Mouse (Mus musculus) liver, embryonic 11.5 days (tissue): ENCODE data around the gene Rab3d. TPM values are rescaled to one million over a fixed set of nuclear protein-coding genes. Genes with fewer than 3 reads are reported as not detected.

Experiments used
- ATAC-seq: fragments of 200-750 bp; cut with Nextera tagmentation; replicated peaks from 2 replicates; pipeline ENCODE4 v1.8.0; 2017; ENCODE audit warnings: moderate number of reproducible peaks, mild to moderate bottlenecking, moderate TSS enrichment, moderate library complexity; ENCODE audit not compliant: low FRiP score
- DNase-seq: peaks from one replicate; pipeline ENCODE4 v3.0.0-alpha.2; 2017; ENCODE audit warnings: low spot score
- H3K27ac ChIP-seq: fragments of 300-500 bp; sonication (generic); 2 replicates; pipeline ENCODE4 v1.5.1; 2014; ENCODE audit warnings: mild to moderate bottlenecking, low read depth, low read length, control low read depth
- H3K27me3 ChIP-seq: fragments of 300-500 bp; sonication (generic); replicated peaks from 2 replicates; pipeline ENCODE4 v1.6.1; 2014; ENCODE audit warnings: low read length, mixed read lengths; ENCODE audit not compliant: control insufficient read depth, insufficient read depth
- H3K36me3 ChIP-seq: fragments of 300-500 bp; sonication (generic); 2 replicates; pipeline ENCODE4 v1.6.1; 2014; ENCODE audit warnings: mild to moderate bottlenecking, low read length, moderate library complexity, mixed read lengths; ENCODE audit not compliant: control insufficient read depth, insufficient read depth
- H3K4me1 ChIP-seq: fragments of 300-500 bp; sonication (generic); replicated peaks from 2 replicates; pipeline ENCODE4 v1.6.1; 2014; ENCODE audit warnings: low read length, mixed read lengths; ENCODE audit not compliant: control insufficient read depth, insufficient read depth
- H3K4me2 ChIP-seq: fragments of 300-500 bp; sonication (generic); 2 replicates; pipeline ENCODE4 v1.6.1; 2014; ENCODE audit warnings: mild to moderate bottlenecking, control low read depth, moderate library complexity
- H3K4me3 ChIP-seq: fragments of 300-500 bp; sonication (generic); 2 replicates; pipeline ENCODE4 v1.5.1; 2014; ENCODE audit warnings: low read depth, low read length, control low read depth
- H3K9ac ChIP-seq: fragments of 300-500 bp; sonication (generic); 2 replicates; pipeline ENCODE4 v1.6.1; 2014; ENCODE audit warnings: low read depth, low read length, control low read depth
- H3K9me3 ChIP-seq: fragments of 300-500 bp; sonication (generic); 2 replicates; pipeline ENCODE4 v1.6.1; 2016; ENCODE audit warnings: low read length, inconsistent platforms, mixed read lengths; ENCODE audit not compliant: control insufficient read depth
- WGBS: fragments of 180-500 bp; shearing (Covaris S2); extraction: QIAGEN DNeasy Blood & Tissue Kit; methylation state at CpG from one replicate; pipeline ENCODE4 v1.1.7; 2014; 5-methylcytosine and 5-hydroxymethylcytosine counted together
- polyA plus RNA-seq: library from polyadenylated mRNA; unstranded; fragments of >200 nt; fragmentation: Nextera tagmentation; extraction: Ambion mirVana; gene quantifications from 2 replicates; pipeline ENCODE4 v1.2.1, GENCODE M21; 2014

The Rab3d gene
- 5.7 and 7.3 TPM in 2 replicates for polyA plus RNA-seq

DNA sequence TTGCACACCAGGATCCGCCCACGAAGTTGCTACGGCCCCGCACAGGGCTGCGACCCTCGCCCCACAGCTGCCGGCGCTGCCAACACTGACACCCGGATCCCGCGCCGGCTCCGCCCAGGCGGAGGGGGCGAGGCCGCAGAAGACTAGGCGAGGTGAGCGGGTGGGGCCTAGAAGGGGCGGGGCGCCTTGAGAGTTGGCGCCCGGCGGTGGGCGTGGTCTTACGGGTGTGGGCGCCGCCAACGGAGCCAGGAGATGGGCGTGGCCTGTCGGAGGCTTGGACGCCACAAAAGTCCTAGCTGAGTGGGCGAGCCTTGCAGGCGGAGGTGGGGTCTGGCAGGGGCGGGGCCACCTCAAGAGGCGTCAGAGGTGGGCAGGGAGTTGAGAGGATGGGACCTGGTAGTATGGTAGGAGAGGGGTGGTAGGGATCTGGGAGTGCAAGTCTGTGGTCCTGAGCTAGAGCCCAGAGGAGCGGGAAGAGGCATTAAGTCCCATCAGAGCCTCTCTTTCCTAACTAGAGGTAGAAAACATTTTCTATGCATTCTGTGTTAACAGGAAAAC is at the start of gene Rab3d:
TSS of gene Rab3d (minus strand) at position 158 of the 558 bp plus-strand sequence.
- peak within 1 kb of the TSS; percentile 72 for H3K4me3 ChIP-seq
- DNase-seq (peak; percentile 96), ATAC-seq (peak; percentile 95)
- no peaks in the 10 kb centered on the region for H3K36me3 ChIP-seq
- H3K27me3 ChIP-seq: no peaks in the 10 kb centered on the region
- H3K9me3 ChIP-seq: no peaks in the 10 kb centered on the region
- H3K9ac ChIP-seq: peak within 1 kb of the TSS; percentile 74
- peak within 1 kb of the TSS; percentile 22; the same call in 1 of the 2 replicates for H3K27ac ChIP-seq
- peak within 1 kb of the TSS; percentile 100 for H3K4me2 ChIP-seq
- H3K4me1 ChIP-seq: peaks cover 6% of the 10 kb centered on the region
- WGBS: under 1% methylated on average over 36 of the region's 36 CpGs

DNA sequence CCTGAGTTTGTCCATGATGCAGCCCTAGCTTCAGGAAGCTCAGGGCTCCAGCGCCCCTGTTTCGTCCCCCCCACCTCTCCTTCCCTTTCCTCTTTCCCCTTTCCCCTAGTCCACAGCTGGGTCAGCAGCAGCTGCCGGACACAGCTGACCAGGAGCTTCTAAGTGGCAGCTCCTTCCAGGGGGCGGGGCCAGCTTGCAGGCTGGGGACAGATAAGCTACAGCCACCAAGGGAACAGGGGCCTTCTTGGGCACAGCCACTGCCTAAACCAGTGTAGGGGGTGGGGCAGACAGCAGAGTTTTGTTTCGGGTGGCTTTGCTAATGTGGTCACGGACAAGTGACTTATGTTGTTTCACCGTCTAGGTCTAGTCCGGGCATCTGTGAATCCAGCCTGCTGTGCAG is 45.4 kb upstream of the Rab3d start, which contains the start of gene Epor:
TSS of gene Epor (minus strand) at position 90 of the 400 bp plus-strand sequence.
- ATAC-seq: peak; percentile 64
- no peaks in the 10 kb centered on the region for H3K9me3 ChIP-seq
- peaks cover 16% of the 10 kb centered on the region for H3K27me3 ChIP-seq
- peaks cover 25% of the 10 kb centered on the region for H3K4me1 ChIP-seq
- WGBS: 16% methylated on average over 8 of the region's 8 CpGs
- H3K4me2 ChIP-seq: peak within 1 kb of the TSS; percentile 91
- H3K36me3 ChIP-seq: peaks cover 21% of the 10 kb centered on the region
- DNase-seq: peak; percentile 78
- H3K27ac ChIP-seq: peak within 1 kb of the TSS; percentile 98
- H3K4me3 ChIP-seq: peak within 1 kb of the TSS; percentile 82
- peak within 1 kb of the TSS; percentile 90 for H3K9ac ChIP-seq

DNA sequence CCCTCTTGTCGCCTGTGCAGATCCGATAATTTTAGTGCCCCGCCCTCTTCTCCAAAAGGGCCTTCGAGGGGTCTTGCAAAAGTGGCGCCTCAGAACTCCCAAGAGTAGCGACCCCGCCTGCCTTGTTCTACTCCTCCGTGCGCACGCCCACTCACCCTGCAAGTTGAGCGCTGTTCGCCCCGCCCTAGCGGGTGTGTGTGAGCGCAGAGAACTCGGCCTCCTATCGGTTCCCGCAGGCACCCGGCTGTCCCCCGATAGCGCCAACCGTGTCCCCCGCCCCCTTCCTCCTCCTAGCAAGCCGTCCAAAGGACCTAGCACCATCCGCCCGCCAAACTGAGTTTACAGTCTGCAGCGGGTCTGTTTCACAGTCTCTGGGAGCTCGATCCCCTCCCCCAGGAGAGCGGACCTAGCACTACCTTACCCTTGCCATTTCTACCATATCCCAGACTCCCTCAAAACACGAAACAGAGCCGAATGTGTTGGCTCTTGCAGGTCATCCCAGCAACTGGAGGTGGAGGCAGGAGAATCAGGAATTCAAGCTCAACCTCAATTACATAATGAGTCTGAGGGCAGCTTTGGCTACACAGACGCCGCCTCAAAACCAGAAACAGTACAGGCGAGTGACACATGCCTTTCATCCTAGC is 44.5 kb upstream of the Rab3d start:
- Histone ChIP-seq H3K4me3 (peak overlapping the region; percentile 82), H3K4me1 (peaks cover 25% of the 10 kb centered on the region), H3K27ac (peak overlapping the region; percentile 98), H3K27me3 (peaks cover 16% of the 10 kb centered on the region), H3K4me2 (peak overlapping the region; percentile 91), H3K9ac (peak overlapping the region; percentile 90), H3K36me3 (peaks cover 23% of the 10 kb centered on the region), H3K9me3 (no peaks in the 10 kb centered on the region)
- ATAC-seq (peak; percentile 92), DNase-seq (peak; percentile 91)
- 1% methylated on average over 34 of the region's 34 CpGs for WGBS

DNA sequence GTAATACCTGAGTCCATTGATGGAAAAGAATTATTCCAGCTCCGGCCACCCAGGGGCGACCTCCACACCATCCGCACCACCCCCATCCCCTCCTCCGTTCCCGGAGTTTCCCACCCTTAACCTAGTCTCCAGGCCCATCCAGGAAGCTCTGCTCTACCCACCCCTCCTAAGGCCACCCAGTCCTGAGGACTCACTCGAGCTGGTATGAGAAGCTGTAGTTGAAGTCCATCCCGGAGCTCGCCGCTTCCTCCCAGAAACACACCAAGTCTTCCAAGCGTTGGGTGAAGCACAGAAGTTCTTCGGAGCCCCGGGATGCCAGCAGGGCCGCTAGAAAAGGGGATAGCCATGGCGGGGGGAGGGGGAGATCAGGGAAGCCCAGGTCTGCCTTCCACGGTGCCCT is 44.0 kb upstream of the Rab3d start:
- Histone ChIP-seq H3K27ac (peak overlapping the region; percentile 98), H3K36me3 (peaks cover 23% of the 10 kb centered on the region), H3K4me3 (peak overlapping the region; percentile 82), H3K27me3 (peaks cover 16% of the 10 kb centered on the region), H3K4me2 (peak overlapping the region; percentile 91), H3K9ac (peak overlapping the region; percentile 90), H3K9me3 (no peaks in the 10 kb centered on the region), H3K4me1 (peaks cover 25% of the 10 kb centered on the region)
- DNase-seq (no peak), ATAC-seq (peak; percentile 12)
- WGBS: under 1% methylated on average over 15 of the region's 15 CpGs

DNA sequence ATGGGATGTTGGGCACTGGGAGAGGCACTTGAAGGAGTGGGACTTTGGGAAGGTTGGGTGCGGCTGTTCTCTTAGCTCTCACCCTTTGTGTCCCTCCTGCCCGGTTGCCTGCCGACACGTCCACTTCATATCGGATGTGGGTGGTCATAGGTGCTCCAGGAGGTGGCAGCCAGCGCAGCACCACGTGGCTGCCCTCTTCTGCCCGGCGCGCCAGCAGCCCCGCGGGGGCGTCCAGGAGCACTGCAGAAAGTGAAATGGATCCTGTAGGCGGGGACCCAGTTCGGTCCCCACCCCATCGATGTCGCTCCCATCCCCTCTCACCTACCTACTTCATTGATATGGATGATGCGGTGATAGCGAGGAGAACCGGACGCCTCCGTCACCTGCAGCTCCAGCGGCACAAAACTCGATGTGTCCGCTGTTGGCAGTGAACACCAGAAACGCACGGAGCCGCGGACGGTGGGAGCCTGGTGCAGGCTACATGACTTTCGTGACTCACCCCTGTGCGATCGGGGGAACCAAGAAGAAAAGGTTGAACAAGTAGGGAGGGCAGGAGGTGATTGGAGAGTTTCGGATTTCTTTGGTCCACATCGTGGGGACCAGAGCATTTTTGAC is 43.5 kb upstream of the Rab3d start:
- DNase-seq: peak; percentile 56
- peaks cover 23% of the 10 kb centered on the region for H3K36me3 ChIP-seq

DNA sequence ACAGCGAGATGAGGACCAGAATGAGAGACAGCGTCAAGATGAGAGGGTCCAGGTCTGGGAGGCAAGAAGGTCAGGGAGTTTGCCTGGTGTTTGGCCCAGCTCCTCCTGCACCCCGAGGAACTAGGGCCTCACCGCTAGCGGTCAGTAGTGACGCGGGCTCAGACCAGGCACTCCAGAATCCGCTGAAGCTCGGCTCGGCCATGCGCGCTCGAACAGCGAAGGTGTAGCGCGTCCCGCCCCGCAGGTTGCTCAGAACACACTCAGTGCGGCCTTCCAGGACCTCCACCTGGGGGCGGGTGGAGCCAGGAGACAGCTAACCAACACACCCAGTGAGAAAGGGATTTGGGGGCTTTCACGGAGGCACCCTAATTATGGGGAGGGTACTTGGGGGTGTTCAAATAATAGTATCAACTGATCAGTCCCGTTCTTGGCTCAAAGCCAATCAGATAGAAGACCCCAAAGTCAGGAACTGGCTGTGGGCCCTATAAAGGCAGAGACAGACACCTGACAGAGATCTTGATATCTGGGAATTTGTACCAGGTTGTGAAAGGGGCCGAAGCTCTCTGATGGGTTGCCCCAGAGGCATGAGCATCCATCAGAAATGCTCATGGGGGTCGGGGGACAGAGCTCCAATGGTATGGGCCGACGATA is 42.7 kb upstream of the Rab3d start:
- ATAC-seq (no peak), DNase-seq (no peak)
- WGBS: 26% methylated on average over 26 of the region's 26 CpGs
- Histone ChIP-seq H3K4me2 (peak overlapping the region; percentile 91), H3K4me1 (peaks cover 25% of the 10 kb centered on the region), H3K27me3 (peaks cover 16% of the 10 kb centered on the region), H3K36me3 (peaks cover 23% of the 10 kb centered on the region), H3K4me3 (peak overlapping the region; percentile 82), H3K9ac (peak overlapping the region; percentile 90), H3K9me3 (no peaks in the 10 kb centered on the region), H3K27ac (peak overlapping the region; percentile 98)

More for the DNA sequence above, 43.5 kb upstream of the Rab3d start:
- peak overlapping the region; percentile 91 for H3K4me2 ChIP-seq
- H3K9me3 ChIP-seq: no peaks in the 10 kb centered on the region
- WGBS: under 1% methylated on average over 35 of the region's 35 CpGs
- peak overlapping the region; percentile 98 for H3K27ac ChIP-seq
- H3K4me3 ChIP-seq: peak overlapping the region; percentile 82
- H3K4me1 ChIP-seq: peaks cover 25% of the 10 kb centered on the region
- peak overlapping the region; percentile 90 for H3K9ac ChIP-seq
- peaks cover 16% of the 10 kb centered on the region for H3K27me3 ChIP-seq
- no peak for ATAC-seq

DNA sequence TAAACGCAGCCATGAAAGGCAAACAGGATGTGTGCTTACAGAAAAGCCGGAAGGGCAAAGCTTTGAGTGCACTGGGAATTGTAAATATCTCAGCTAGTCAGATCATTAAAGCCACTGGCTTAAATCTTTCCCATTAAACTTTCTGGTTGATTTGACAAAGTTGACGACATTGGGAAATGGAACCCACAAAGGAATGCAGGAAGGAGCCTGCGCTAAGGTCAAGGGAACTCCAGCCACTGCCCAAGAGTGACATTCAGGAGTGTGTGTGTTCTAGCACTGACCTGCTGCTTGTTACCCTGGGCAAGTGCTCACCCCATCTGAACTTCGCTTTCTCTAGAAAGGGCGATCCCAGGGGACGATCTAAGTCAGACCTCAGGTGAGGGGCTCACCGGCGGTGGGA is 42.1 kb upstream of the Rab3d start:
- DNase-seq (no peak), ATAC-seq (no peak)
- Histone ChIP-seq H3K4me1 (peaks cover 25% of the 10 kb centered on the region), H3K27ac (peak overlapping the region; percentile 98), H3K9me3 (no peaks in the 10 kb centered on the region), H3K4me3 (peak overlapping the region; percentile 82), H3K27me3 (peaks cover 16% of the 10 kb centered on the region), H3K9ac (peak overlapping the region; percentile 90), H3K36me3 (peaks cover 23% of the 10 kb centered on the region), H3K4me2 (peak overlapping the region; percentile 91)
- WGBS: 65% methylated on average over 9 of the region's 9 CpGs

DNA sequence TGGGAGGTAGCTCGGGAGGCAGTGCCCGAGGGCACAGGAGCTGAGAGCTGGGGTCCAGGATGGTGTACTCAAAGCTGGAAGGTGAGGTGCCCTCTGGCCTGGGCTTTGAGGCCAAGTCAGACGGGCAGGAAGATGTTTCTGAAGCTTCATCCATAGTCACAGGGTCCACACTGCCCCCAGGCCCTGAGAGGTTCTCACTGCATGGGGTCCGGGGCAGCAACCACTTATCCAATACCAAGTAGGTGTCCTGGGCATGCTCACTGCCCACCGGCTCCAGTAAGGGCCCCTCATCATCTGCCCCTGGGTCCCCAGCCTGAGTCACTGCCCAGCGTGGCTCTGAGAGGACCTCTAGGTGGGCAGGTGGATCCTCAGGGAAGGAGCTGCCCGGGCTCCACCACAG is 41.3 kb upstream of the Rab3d start:
- ATAC-seq (no peak), DNase-seq (no peak)
- no peaks in the 10 kb centered on the region for H3K9me3 ChIP-seq
- 82% methylated on average over 7 of the region's 7 CpGs for WGBS
- H3K4me1 ChIP-seq: peaks cover 29% of the 10 kb centered on the region
- peaks cover 23% of the 10 kb centered on the region for H3K36me3 ChIP-seq
- peak overlapping the region; percentile 27; the same call in 1 of the 2 replicates for H3K4me3 ChIP-seq
- peak overlapping the region; percentile 91 for H3K4me2 ChIP-seq
- H3K9ac ChIP-seq: no peak overlapping the region
- peak overlapping the region; percentile 54 for H3K27ac ChIP-seq
- H3K27me3 ChIP-seq: peaks cover 16% of the 10 kb centered on the region
